Mouse (Mus musculus): Measurements from ENCODE around the gene Ube4a. TPM values are rescaled to one million over a fixed set of nuclear protein-coding genes. Genes with fewer than 3 reads are reported as not detected.
A peak's percentile ranks its signal among the peaks of the same experiment; 100 is the strongest.

Ube4a gene
- polyA plus RNA-seq, 1 experiment: 13.3 TPM

DNA sequence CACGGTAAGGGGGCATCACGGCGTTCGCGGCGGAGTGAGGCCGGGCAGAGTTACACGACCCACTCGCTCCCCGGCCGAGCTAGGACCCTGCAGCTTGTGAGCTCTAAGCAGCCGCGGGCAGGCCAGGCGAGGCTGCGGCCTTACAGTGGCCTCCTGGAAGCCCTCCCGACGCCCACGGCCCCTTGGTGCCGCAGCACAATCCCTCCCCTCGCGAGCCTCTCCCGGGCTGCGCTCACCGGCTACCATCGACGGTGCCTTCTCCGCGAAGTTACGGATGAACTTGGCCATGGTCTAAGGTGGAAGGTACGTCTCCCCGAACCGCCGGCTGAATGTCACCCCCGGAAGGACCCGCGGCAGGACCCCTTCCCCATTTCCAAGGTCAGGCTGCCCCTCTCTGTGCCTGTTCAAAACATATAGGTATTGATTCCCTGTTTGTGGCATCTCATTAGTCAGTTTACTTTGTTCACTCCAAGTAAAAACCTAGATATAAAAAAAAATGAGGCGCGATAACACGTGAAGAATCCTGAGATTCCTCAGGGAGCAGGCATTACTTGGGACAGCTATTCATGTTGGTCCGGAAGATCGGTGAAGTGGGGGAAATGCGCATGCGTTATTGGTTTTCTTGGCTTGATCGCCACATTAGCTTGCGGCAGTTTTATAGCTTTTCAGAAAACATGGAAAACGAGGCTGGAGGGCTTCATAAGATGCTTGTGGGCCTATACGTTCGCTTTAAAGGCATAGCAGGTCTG is 44.9 kb downstream of the Ube4a start, which contains the start of gene Atp5l:
Gene Atp5l (minus strand): TSS at position 369 of the 749 bp plus-strand sequence.
- H3ac ChIP-seq (ENCODE audit: control insufficient read depth, insufficient read length): peak within 1 kb of the TSS; percentile 64
- peak within 1 kb of the TSS; percentile 82 for H3K4me2 ChIP-seq (ENCODE audit: low read depth)
- peak within 1 kb of the TSS; percentile 90 for H3K4me3 ChIP-seq
- H3K79me2 ChIP-seq (ENCODE audit: control insufficient read depth, insufficient read depth): peaks cover 50% of the 10 kb centered on the region
- H3K27me3 ChIP-seq (ENCODE audit: control insufficient read depth, insufficient read depth, insufficient read length): no peaks in the 10 kb centered on the region
- H3K36me3 ChIP-seq (ENCODE audit: control insufficient read depth, insufficient read depth): no peaks in the 10 kb centered on the region
- no peak for TF ChIP-seq USF1 (IDR thresholded peaks at IDR 0.05; ENCODE audit: low read depth)
- TF ChIP-seq POLR2A (IDR thresholded peaks at IDR 0.05; ENCODE audit: insufficient read length, low read depth): peak; percentile 59
- TF ChIP-seq MAX (IDR thresholded peaks at IDR 0.05; ENCODE audit: low read depth): peak; percentile 99

DNA sequence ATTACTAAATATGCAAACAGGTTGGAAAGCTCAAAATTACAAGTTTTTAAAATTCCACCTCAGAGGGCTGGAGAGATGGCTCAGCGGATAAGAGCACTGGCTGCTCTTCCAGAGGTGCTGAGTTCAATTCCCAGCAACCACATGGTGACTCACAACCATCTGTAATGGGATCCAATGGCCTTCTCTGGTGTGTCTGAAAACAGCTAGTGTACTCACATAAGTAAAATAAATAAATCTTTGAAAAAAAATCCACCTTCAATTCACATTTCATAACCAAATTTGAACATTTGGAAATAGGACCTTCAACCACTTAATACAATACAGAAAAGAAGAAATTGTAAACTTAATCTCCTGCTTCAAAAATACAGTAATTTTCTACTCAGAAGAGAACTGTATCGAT is 45.8 kb downstream of the Ube4a start:
- Histone ChIP-seq H3K27me3 (ENCODE audit: control insufficient read depth, insufficient read depth, insufficient read length) (no peaks in the 10 kb centered on the region), H3K79me2 (ENCODE audit: control insufficient read depth, insufficient read depth) (peaks cover 60% of the 10 kb centered on the region), H3K36me3 (ENCODE audit: control insufficient read depth, insufficient read depth) (no peaks in the 10 kb centered on the region), H3K4me2 (ENCODE audit: low read depth) (peak overlapping the region; percentile 78), H3K4me3 (peak overlapping the region; percentile 90), H3ac (ENCODE audit: control insufficient read depth, insufficient read length) (peak overlapping the region; percentile 64)
- TF ChIP-seq CEBPB (IDR thresholded peaks at IDR 0.05; ENCODE audit: insufficient read depth, poor library complexity, severe bottlenecking) (no peak), USF1 (IDR thresholded peaks at IDR 0.05; ENCODE audit: low read depth) (no peak), TCF3 (IDR thresholded peaks at IDR 0.05; ENCODE audit: insufficient read length, low read depth) (no peak)

DNA sequence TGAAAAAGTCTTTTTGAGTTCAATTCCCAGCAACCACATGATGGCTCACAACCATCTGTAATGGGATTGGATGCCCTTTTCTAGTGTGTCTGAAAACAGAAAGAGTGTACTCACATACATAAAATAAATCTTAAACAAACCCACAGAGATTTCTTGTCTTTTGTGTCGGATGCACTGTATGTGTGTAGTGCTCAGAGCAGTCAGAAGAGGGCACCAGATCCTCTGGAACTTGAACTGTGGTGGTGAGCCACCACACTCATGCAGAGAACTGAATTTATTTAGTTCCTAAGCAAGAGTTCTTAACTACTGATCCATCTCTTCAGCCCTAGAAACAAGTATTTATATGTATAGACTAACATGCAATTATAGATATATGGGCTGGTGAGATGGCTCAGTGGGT is 49.2 kb downstream of the Ube4a start:
- no peak overlapping the region for H3K4me2 ChIP-seq (ENCODE audit: low read depth)
- H3ac ChIP-seq (ENCODE audit: control insufficient read depth, insufficient read length): no peak overlapping the region
- peaks cover 17% of the 10 kb centered on the region for H3K36me3 ChIP-seq (ENCODE audit: control insufficient read depth, insufficient read depth)
- H3K79me2 ChIP-seq (ENCODE audit: control insufficient read depth, insufficient read depth): peaks cover 75% of the 10 kb centered on the region
- H3K27me3 ChIP-seq (ENCODE audit: control insufficient read depth, insufficient read depth, insufficient read length): no peaks in the 10 kb centered on the region
- H3K4me3 ChIP-seq: no peak overlapping the region
- TF ChIP-seq MYOG (IDR thresholded peaks at IDR 0.05; ENCODE audit: control insufficient read depth in 1 of 3, insufficient read depth in 1 of 3, insufficient read length in 2 of 3, low read depth in 2 of 3) (no peak), TCF12 (IDR thresholded peaks at IDR 0.05; ENCODE audit: insufficient read depth, poor library complexity, severe bottlenecking) (no peak), POLR2A (IDR thresholded peaks at IDR 0.05; ENCODE audit: insufficient read length, low read depth) (no peak), MAX (IDR thresholded peaks at IDR 0.05; ENCODE audit: low read depth) (no peak), TCF3 (IDR thresholded peaks at IDR 0.05; ENCODE audit: insufficient read length, low read depth) (no peak), SRF (IDR thresholded peaks at IDR 0.05; ENCODE audit: control insufficient read depth, insufficient read length, low read depth) (no peak), E2F4 (IDR thresholded peaks at IDR 0.05; ENCODE audit: insufficient read depth) (no peak), REST (IDR thresholded peaks at IDR 0.05; ENCODE audit: insufficient read depth, insufficient read length) (no peak), POLR2AphosphoS2 (IDR thresholded peaks at IDR 0.05; ENCODE audit: insufficient read length, low read depth) (no peak), MYOD1 (IDR thresholded peaks at IDR 0.05; ENCODE audit: control insufficient read depth in 1 of 3, insufficient read length in 2 of 3, low read depth in 2 of 3) (no peak)

DNA sequence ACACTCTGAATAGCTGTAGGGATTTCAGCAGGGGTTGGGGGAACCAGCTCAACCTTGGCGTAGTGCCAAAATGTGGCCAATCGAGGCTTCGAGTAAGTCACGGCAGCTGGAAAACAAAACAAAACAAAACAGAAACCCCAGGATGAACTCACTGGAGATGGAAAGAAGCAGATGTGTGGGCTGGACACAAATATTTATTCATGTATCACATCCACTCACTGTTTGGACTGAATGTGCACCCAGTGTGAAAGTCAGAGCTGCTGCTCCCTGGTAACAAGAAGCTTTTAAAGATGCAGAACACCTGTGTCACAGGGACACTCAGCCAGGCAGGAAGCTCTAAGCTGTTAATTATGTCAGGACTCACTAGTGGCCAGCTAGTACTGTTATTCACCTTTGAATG is 50.7 kb downstream of the Ube4a start:
- Histone ChIP-seq H3K36me3 (ENCODE audit: control insufficient read depth, insufficient read depth) (peaks cover 27% of the 10 kb centered on the region), H3ac (ENCODE audit: control insufficient read depth, insufficient read length) (no peak overlapping the region), H3K4me2 (ENCODE audit: low read depth) (no peak overlapping the region), H3K4me3 (no peak overlapping the region), H3K79me2 (ENCODE audit: control insufficient read depth, insufficient read depth) (peaks cover 67% of the 10 kb centered on the region), H3K27me3 (ENCODE audit: control insufficient read depth, insufficient read depth, insufficient read length) (no peaks in the 10 kb centered on the region)
- TF ChIP-seq TCF12 (IDR thresholded peaks at IDR 0.05; ENCODE audit: insufficient read depth, poor library complexity, severe bottlenecking): no peak
- TF ChIP-seq POLR2A (IDR thresholded peaks at IDR 0.05; ENCODE audit: insufficient read length, low read depth): no peak
- no peak for TF ChIP-seq E2F4 (IDR thresholded peaks at IDR 0.05; ENCODE audit: insufficient read depth)
- TF ChIP-seq SRF (IDR thresholded peaks at IDR 0.05; ENCODE audit: control insufficient read depth, insufficient read length, low read depth): no peak
- no peak for TF ChIP-seq REST (IDR thresholded peaks at IDR 0.05; ENCODE audit: insufficient read depth, insufficient read length)
- TF ChIP-seq MYOG (IDR thresholded peaks at IDR 0.05; ENCODE audit: control insufficient read depth in 1 of 3, insufficient read depth in 1 of 3, insufficient read length in 2 of 3, low read depth in 2 of 3): no peak
- TF ChIP-seq USF1 (IDR thresholded peaks at IDR 0.05; ENCODE audit: low read depth): no peak
- TF ChIP-seq TCF3 (IDR thresholded peaks at IDR 0.05; ENCODE audit: insufficient read length, low read depth): no peak
- no peak for TF ChIP-seq CEBPB (IDR thresholded peaks at IDR 0.05; ENCODE audit: insufficient read depth, poor library complexity, severe bottlenecking)
- no peak for TF ChIP-seq MAX (IDR thresholded peaks at IDR 0.05; ENCODE audit: low read depth)
- TF ChIP-seq MYOD1 (IDR thresholded peaks at IDR 0.05; ENCODE audit: control insufficient read depth in 1 of 3, insufficient read length in 2 of 3, low read depth in 2 of 3): no peak
- no peak for TF ChIP-seq POLR2AphosphoS2 (IDR thresholded peaks at IDR 0.05; ENCODE audit: insufficient read length, low read depth)

GRCm38 (mm10) chr9:44911365-44911764 is 54.0 kb downstream of the Ube4a start:
- Histone ChIP-seq H3ac (ENCODE audit: control insufficient read depth, insufficient read length) (no peak overlapping the region), H3K36me3 (ENCODE audit: control insufficient read depth, insufficient read depth) (peaks cover 27% of the 10 kb centered on the region), H3K79me2 (ENCODE audit: control insufficient read depth, insufficient read depth) (peaks cover 33% of the 10 kb centered on the region), H3K27me3 (ENCODE audit: control insufficient read depth, insufficient read depth, insufficient read length) (no peaks in the 10 kb centered on the region), H3K4me2 (ENCODE audit: low read depth) (no peak overlapping the region), H3K4me3 (no peak overlapping the region)
- no peak for TF ChIP-seq CEBPB (IDR thresholded peaks at IDR 0.05; ENCODE audit: insufficient read depth, poor library complexity, severe bottlenecking)
- no peak for TF ChIP-seq MYOD1 (IDR thresholded peaks at IDR 0.05; ENCODE audit: control insufficient read depth in 1 of 3, insufficient read length in 2 of 3, low read depth in 2 of 3)
- no peak for TF ChIP-seq TCF3 (IDR thresholded peaks at IDR 0.05; ENCODE audit: insufficient read length, low read depth)
- no peak for TF ChIP-seq POLR2A (IDR thresholded peaks at IDR 0.05; ENCODE audit: insufficient read length, low read depth)
- TF ChIP-seq MAX (IDR thresholded peaks at IDR 0.05; ENCODE audit: low read depth): no peak
- TF ChIP-seq POLR2AphosphoS2 (IDR thresholded peaks at IDR 0.05; ENCODE audit: insufficient read length, low read depth): no peak
- TF ChIP-seq REST (IDR thresholded peaks at IDR 0.05; ENCODE audit: insufficient read depth, insufficient read length): no peak
- no peak for TF ChIP-seq TCF12 (IDR thresholded peaks at IDR 0.05; ENCODE audit: insufficient read depth, poor library complexity, severe bottlenecking)
- no peak for TF ChIP-seq E2F4 (IDR thresholded peaks at IDR 0.05; ENCODE audit: insufficient read depth)
- no peak for TF ChIP-seq USF1 (IDR thresholded peaks at IDR 0.05; ENCODE audit: low read depth)
- TF ChIP-seq MYOG (IDR thresholded peaks at IDR 0.05; ENCODE audit: control insufficient read depth in 1 of 3, insufficient read depth in 1 of 3, insufficient read length in 2 of 3, low read depth in 2 of 3): no peak
- no peak for TF ChIP-seq SRF (IDR thresholded peaks at IDR 0.05; ENCODE audit: control insufficient read depth, insufficient read length, low read depth)

All from myocyte (in vitro differentiated cells).